Mouse (Mus musculus) MN1 (cell line): Measurements from ENCODE around the gene Col4a2.
A peak's percentile ranks its signal among the peaks of the same experiment; 100 is the strongest.

Source experiments
- DNase-seq: peaks from one replicate; pipeline ENCODE4 v3.0.0-alpha.2; 2016; ENCODE audit warnings: low spot score

The Col4a2 gene

DNA sequence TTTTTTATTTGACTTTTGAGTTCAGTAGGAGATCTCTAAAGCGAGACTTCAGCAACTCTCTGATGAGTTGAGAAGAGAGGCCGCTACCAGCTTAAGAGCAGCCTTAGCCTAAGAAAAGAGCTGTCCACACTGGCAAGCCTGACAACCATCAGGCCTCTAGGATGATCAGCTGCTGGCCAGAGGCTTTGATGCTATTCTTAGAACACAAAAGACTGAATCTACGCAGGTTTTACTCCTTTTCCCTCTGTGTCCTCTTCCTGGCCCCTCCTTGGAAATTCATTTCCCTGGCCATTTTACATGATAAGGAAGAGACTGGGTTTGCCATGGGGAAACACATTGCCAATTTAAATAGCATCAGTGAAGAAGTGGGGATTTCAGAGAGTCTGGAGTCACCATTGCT is 70.8 kb downstream of the Col4a2 start:
- no peak for DNase-seq

- peak; percentile 48 for DNase-seq
Observed at GRCm38 (mm10) chr8:11384841-11385240, 72.2 kb downstream of the Col4a2 start.

DNA sequence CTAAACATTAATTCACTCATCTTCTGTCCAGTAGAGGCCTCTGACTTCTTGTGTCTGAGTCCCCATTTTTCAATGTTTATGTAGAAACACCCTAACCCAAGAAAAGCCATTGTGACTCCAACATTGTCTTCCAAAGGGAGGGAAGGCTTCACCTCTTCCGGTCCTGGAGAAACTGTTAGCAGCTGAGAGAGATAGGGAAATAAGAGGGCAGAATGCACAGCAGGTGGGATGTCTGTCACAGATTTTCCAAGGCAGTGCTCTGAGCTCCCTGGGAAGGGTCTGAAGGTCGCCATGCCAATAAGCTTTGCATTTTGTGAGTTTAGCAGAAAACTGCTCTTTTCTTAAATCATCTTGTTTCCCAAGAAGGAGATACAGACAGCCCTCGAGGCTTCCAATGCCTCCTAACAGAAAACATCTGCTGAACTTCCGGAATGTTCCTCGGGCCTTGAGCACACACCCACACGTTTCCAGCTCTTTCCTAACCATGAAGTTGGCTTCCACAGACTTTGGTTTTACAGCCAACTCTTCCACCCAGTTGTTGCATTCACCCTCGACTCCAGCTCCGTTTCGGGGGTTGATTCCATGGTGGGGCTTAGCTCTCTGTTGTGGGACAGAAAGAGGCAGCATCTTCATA is 72.8 kb downstream of the Col4a2 start:
- DNase-seq = no peak

- DNase-seq = no peak
Observed at GRCm38 (mm10) chr8:11387282-11387681, 74.7 kb downstream of the Col4a2 start.

GRCm38 (mm10) chr8:11389275-11390050 is 76.9 kb downstream of the Col4a2 start:
- DNase-seq = no peak

GRCm38 (mm10) chr8:11392739-11393138 is 80.1 kb downstream of the Col4a2 start:
- DNase-seq = peak; percentile 53

DNA sequence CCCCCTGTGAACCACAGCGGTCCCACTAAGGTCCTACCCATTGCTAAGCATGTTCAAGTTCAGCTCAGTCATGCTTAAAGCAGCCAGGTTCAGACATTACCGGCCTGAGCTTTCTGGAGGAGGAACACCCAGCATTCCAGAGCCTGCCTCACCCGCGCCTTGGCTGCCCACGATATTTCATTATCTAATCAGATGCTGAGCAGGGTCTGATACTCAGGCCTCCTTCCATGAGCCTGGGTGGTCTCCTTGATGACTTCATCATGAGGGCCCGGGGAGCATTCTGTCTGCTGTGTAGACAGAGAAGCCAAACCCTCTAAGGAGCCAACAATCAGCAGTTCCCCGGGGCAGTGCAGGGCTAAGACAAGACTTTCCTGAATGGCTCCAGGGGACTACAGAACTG is 80.6 kb downstream of the Col4a2 start:
- DNase-seq = no peak

DNA sequence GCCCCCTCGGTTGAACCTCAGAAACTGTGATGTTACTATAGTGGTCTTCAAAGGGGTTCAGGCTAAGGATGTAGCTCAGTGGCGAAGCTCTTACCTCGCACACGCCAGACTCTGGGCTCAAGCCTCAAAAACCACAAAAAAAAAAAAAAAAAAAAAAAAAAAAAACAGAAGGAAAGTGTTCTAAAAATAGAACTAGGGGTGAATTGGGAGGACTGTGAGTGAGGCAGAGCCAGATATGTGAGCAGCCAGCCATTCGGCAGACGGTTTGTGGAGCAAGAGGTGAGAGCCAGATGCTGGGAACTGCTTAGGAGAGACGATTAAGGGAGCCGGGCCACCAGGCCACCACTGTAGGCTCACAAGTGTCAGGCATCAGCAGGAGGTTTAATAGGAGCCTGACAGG is 81.0 kb downstream of the Col4a2 start:
- DNase-seq = no peak

- DNase-seq = no peak
Observed at GRCm38 (mm10) chr8:11394773-11395172, 82.2 kb downstream of the Col4a2 start.

DNA sequence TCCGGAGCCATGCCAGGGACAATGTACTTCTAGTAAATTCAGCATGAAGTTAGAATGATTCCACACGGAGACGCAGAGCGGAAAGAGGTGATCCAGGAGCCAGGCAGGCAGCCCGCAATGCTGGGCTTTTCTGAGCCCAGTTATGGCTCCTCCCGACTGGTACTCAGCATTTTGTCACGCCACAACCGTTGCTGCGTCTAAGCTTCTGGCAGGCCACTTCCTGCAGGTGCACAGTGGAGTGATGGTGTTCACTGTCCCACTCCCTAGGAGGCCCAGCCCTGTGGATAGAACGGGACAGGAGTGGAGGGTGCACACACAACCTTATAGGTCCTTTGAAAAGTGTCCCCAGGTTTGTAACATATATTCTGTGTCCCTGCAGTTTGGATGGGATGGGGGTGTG is 83.0 kb downstream of the Col4a2 start:
- no peak for DNase-seq

DNA sequence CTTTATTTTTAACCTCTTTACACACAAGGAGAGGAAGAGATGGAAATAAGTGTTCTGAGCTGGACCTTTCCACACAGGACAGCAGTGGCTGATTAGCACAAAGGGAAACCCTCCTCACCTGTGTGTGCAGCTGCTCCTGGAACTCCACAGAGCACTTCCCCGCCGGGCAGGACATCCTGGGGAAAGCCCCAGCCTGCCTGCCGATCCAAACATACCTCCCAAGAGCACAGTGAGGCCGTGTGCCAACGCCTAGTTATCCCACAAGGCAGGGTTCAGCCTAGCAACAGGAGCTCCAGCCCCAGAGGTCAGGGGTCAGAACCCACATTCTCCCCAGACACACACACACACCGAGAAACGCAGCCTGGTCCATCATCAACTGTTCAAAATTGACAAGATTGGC is 83.5 kb downstream of the Col4a2 start:
- no peak for DNase-seq

DNA sequence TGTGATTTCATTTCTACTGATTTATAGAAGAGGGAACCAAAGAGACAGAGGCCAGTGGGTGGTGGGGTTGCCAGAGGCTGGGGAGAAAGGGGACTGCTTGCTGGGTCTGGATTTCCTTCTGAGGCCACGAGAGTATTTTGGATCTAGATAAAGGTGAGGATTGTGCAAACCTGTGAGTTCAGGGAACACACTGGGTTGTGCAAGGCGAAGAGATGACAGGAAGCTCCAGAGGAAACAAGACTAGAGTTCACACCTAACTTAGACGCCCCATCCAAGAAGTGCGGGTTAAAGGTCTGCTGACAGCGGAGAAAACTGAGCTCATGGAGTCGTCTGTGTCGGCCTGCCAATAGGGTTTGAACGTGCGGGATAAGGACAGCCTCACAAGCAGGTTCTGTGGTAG is 84.5 kb downstream of the Col4a2 start:
- no peak for DNase-seq

GRCm38 (mm10) chr8:11399706-11400105 is 87.1 kb downstream of the Col4a2 start:
- no peak for DNase-seq

DNA sequence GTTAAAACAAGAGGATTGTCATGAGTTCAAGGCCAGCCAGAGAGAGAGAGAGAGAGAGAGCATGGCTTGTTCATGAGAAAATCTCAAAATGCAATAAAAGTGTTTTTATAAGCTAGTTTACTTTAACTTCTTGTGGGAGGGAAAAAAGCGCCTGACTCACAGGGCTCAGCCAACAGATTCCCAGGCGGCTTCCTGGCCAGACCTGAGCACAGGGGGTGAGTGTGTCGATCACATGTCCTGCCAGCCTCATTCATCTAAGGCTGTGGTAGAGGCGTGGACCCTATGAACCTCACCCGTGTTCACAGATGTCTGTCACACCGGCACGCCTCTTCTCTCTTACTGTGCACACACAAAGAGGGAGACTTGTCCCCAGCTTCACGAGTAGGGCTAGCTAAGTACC is 87.6 kb downstream of the Col4a2 start:
- no peak for DNase-seq

GRCm38 (mm10) chr8:11401183-11401582 is 88.6 kb downstream of the Col4a2 start:
- no peak for DNase-seq

GRCm38 (mm10) chr8:11402220-11402619 is 89.6 kb downstream of the Col4a2 start:
- no peak for DNase-seq

- DNase-seq = no peak
Observed at GRCm38 (mm10) chr8:11403813-11404212, 91.2 kb downstream of the Col4a2 start.

DNA sequence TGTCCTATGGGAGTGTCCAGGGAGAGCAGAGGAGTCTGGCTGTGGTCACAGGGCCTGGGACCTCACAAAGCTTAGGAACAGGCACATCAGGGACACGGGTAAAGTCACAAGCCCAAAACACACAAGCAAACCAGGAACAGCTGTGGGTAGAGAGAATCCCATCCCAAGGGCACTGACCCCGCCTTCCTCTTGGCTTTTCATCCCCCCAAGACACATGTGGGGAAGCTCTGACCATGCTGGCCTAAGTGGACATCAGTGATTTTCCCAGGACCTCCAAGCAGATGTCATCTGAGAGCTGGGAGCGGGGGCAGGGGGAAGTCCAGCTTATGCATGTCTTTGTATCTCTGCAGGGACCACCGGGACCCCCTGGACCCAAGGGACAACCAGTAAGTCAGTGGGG is 92.0 kb downstream of the Col4a2 start:
- DNase-seq = no peak

GRCm38 (mm10) chr8:11405722-11406481 is 93.3 kb downstream of the Col4a2 start:
- DNase-seq = peak; percentile 38

GRCm38 (mm10) chr8:11411504-11412124 is 99.0 kb downstream of the Col4a2 start:
- no peak for DNase-seq

DNA sequence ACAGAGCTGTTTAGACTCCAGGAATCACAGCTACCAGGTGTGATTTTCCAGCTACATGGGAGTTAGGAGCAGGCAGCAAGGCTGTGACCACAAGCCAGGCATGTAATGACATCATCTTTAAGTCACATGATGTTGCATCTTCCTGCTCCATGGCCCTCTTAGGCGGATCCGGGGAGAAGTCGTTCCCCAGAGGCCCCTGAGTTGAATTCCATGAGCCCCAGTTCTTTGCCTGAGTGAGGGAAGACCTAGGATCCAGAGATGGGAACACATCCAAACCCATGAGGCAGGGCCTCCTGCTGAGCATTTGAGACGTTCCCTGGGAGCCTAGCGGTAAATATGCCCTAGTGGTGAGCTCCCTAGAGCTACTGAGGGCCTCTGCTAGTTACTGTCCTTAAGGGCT is 99.8 kb downstream of the Col4a2 start:
- DNase-seq = peak; percentile 47

DNA sequence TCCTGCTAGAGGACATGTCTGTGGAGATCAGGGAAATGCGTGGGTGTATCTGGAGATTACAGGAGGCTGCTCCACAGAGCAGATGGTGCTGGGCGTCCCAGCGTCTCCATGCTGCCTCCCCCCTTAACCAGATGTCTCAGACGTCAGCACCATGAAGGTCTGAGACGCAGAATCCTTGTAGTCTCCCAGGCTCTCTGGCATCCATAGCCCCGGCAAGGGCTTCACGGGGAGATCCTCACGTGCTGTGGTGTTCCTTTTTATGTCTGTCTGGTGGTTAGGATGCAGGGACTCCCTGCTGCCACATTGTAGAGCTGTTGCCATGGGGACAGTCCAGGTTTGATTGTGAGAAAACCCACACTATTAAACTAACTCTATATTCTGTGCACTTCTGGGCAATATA is 101.7 kb downstream of the Col4a2 start:
- no peak for DNase-seq

DNA sequence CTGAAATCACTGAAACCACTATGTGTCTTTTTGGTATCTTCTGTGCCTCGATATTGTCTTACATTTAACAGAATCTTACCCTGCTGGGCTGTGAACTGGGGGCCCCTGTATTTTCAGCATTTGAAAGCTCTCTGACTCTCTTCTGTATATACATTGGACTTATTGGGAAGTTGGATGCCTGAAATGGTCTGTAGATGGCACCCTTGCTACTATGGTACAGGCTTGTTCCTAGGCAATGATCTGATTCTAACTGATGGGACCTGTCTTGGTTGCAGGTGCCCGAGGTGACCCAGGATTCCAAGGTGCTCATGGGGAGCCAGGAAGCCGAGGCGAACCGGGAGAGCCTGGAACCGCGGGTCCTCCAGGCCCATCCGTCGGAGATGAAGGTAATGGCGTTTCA is 102.5 kb downstream of the Col4a2 start:
- DNase-seq = no peak
